Mouse (Mus musculus) lung, postnatal 4 days (tissue): ENCODE results near the gene Tmem211.

ENCODE experiments used
- DNase-seq, 2 experiments: peaks; one replicate each; pipeline ENCODE4 v3.0.0; 2021

The Tmem211 gene

GRCm38 (mm10) chr5:113226632-113227102 is at the start of gene Tmem211:
TSS of gene Tmem211 (plus strand) at chr5:113226909.
- DNase-seq = peak; percentile 88

GRCm38 (mm10) chr5:113179451-113179842 is 47.3 kb upstream of the Tmem211 start:
- no peak for DNase-seq

GRCm38 (mm10) chr5:113179843-113180682 is 46.6 kb upstream of the Tmem211 start:
- DNase-seq = peak; percentile 91 to 92

DNA sequence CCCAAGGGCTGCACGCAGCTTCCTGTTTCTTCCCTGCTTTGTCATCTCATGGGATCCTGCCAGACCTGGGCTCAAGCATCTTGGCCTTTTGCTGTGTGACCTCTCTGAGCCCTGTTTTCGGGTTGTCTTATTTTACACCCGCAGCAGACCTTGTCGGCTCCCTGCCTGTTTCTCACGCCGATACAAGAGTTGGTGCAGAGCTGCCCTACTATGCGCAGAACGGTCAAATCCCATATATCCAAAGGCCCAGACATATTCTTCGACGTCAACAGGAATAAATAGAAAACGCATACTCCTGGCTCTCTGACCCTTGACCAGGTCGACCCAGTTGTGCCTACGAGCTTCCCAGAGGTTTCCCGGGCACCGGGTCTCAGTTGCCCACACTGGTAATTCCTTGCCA is 46.0 kb upstream of the Tmem211 start:
- no peak for DNase-seq

GRCm38 (mm10) chr5:113181441-113181840 is 45.3 kb upstream of the Tmem211 start:
- no peak for DNase-seq

DNA sequence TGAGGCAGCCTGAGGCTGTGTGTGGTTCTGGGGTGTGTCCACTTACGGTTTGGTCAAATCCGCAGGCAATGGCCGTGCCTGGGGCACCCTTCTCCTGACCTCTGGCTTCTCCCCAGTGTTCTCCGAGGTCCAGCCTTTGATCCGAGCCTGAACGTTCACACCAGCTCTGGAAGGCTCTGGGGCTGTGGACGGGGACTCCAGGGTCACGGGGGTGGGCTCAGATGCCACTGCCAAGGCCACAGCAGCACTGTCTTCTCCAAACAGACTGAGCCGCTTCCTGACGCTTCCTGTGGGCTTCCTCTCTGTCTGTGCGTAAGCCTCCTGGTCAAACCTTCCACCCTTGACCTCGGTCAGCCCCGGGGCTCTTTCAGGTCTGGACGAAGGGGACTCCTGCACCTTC is 36.2 kb upstream of the Tmem211 start:
- peak; percentile 21 to 52 for DNase-seq

GRCm38 (mm10) chr5:113191901-113192300 is 34.8 kb upstream of the Tmem211 start:
- no peak for DNase-seq

- no peak for DNase-seq
Observed at GRCm38 (mm10) chr5:113193762-113194161, 32.9 kb upstream of the Tmem211 start.

GRCm38 (mm10) chr5:113195451-113195850 is 31.3 kb upstream of the Tmem211 start:
- DNase-seq = no peak

DNA sequence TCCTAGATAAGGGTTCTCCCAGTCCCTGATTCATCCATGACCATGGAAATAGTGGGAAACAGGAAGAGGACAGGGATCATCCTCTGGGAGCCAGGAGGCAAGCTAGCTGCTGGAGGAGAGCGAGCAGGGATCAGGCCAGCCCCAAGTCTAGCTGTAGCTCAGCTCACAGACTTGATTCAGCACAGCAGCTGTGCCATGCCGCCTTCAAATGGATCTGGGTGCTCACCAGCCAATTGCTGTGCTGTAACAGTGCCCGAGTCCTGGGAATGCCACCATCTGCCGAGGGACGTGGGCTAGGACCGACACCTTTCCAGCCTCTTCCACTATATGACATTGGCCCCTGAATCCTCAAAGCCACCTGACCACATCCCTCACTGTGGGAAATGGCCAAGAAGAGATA is 30.8 kb upstream of the Tmem211 start:
- no peak for DNase-seq

GRCm38 (mm10) chr5:113196916-113197794 is 29.6 kb upstream of the Tmem211 start:
- peak in 1 of 2 experiments; percentile 40 for DNase-seq

- no peak for DNase-seq
Observed at GRCm38 (mm10) chr5:113199126-113199771, 27.5 kb upstream of the Tmem211 start.

GRCm38 (mm10) chr5:113199772-113200134 is 27.0 kb upstream of the Tmem211 start:
- DNase-seq = no peak

DNA sequence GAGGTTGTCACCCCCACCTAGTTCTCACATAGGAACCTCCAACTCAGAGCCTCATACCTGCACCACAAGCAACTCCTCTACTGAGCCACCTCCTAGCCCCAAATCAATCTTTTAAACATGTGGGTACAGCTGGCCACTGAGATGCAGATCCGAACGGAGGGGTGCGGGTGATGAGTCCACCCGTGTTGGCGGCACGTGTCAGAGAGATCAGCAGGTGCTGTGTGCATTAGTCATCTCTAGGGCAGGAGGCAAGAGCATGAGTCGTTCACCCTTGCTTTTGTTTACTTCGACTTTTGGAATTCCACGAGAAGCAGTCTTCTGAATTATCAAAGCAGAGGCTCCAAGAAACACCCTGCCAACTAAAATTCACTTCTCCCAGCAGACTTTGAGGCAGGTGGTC is 22.5 kb upstream of the Tmem211 start:
- DNase-seq = no peak

- peak; percentile 25 to 37 for DNase-seq
Observed at GRCm38 (mm10) chr5:113206670-113207352, 19.9 kb upstream of the Tmem211 start.

GRCm38 (mm10) chr5:113208048-113208447 is 18.7 kb upstream of the Tmem211 start:
- DNase-seq = peak; percentile 40 to 63

DNA sequence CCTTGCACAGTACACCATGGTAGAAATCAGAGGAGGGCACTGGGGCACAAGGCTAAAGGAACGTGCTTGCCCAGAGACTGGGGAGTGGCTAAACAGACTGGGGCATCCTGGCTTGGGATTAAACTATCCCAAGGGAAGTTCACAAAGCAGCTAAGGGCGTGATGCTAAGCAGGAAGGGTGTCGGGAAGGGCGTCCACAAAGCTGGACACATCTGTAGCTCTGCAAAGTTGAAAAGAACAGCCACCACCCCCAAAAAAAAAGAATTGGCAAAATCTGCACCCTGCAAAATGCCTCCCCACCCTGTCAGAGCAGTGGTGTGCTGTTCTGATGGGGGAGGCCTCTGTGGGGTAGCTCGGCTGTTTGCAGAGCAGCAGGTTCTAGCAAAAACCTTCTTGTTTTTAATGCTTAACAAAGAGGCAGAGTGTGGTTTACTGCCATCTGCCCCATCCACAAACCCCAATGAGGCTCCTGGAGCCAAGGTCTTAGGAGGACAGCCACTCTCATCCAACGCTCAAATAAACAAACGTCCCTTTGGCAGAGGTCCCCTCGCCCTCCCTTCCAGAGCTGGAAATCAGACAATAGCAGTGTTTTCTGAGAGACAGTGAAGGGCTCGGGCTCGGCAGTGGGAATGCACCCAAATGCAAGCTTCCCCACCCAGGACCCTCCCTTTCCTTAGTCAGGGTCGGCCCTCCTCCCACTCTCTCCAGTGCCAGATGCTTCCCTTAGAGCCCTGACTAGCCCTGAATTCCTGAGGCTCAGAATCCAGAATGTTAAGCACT is 17.9 kb upstream of the Tmem211 start:
- peak; percentile 78 to 90 for DNase-seq

GRCm38 (mm10) chr5:113209401-113209750 is 17.3 kb upstream of the Tmem211 start:
- DNase-seq = no peak

DNA sequence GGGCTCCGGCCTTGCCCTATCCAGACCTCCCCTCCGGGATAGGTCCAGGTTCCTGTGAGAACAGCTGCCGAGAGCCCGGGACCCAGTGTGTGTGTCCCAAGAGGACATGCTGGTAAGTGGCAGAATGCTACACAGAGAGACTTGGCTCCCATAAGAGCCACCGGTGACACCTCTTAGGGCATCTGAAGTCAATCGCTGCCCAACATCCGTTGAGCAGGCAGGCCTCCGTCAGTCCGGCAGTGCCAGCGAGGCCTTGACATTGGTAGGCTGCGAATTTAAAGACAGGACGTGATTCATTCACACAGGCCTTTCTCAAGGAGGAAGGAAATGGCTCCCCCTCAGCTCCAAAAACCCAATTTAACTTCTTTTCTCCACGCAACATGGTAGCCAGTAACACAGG is 16.8 kb upstream of the Tmem211 start:
- peak; percentile 45 to 75 for DNase-seq

GRCm38 (mm10) chr5:113210314-113210713 is 16.4 kb upstream of the Tmem211 start:
- peak; percentile 44 to 62 for DNase-seq

- DNase-seq = no peak
Observed at GRCm38 (mm10) chr5:113212156-113212835, 14.4 kb upstream of the Tmem211 start.
